In the genomic region with DNA sequence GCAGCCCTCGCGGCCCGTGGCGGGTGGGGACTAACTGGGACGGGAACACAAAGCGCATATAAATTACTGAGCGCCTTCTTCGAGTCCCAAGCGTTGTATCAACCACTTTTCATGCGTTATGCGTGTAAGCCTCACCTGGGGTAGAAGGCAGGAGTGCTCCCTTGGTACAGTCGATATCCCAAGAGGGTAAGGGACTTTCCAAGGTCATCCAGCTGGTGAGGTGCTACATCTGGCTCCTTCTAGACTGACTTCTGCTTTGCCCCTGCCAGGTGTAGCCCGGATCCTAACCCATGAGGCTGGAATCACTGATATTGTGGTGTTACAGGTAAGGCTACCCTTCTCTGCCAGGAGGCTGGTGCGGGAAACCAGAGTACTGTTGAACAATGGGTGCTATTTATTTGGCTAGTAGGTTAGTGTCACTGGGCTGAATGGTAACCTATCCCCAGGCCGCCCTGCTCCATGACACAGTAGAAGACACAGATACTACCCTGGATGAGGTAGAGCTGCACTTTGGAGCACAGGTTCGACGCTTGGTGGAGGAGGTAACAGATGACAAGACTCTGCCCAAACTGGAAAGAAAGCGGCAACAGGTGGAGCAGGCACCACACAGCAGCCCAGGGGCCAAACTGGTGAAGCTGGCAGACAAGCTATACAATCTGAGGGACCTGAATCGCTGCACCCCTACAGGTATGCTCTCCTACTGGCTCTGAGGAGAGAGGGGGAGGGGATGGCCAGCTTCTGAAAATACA, we compare ENCODE assay signal across 8 mouse cellular contexts. TPM values are rescaled to one million over a fixed set of nuclear protein-coding genes. Genes with fewer than 3 reads are reported as not detected.
A peak's percentile ranks its signal among the peaks of the same experiment; 100 is the strongest.
DNase-seq lines count a peak whose midpoint lies in the region; ATAC-seq and TF ChIP-seq lines count a peak whose summit lies in the region.

No protein-coding gene starts in this region.

- peak overlapping the region; percentile 41; the same call in 1 of the 2 replicates for H3K27ac ChIP-seq in lung, embryonic 16.5 days (ENCODE audit: low read length)
- H3K27ac ChIP-seq in limb, embryonic 10.5 days = peak overlapping the region; percentile 93
- peak overlapping the region; percentile 74 for H3K27ac ChIP-seq in olfactory bulb, adult 2 months (ENCODE audit: insufficient read depth, low read depth, low read length)

- no peak for TF ChIP-seq POLR2A in olfactory bulb, adult 2 months (IDR thresholded peaks at IDR 0.05; ENCODE audit: insufficient read depth, low read depth, low read length)

- H3K4me3 ChIP-seq in lung, embryonic 16.5 days (ENCODE audit: low read length) = peak overlapping the region; percentile 65
- peak overlapping the region; percentile 71 for H3K4me3 ChIP-seq in limb, embryonic 10.5 days
- H3K4me3 ChIP-seq in olfactory bulb, adult 2 months (ENCODE audit: insufficient read depth, low read depth, low read length) = peak overlapping the region; percentile 58

- H3K9ac ChIP-seq in lung, embryonic 16.5 days (ENCODE audit: low read length) = peak overlapping the region; percentile 80

- H3K9me3 ChIP-seq in lung, embryonic 16.5 days (ENCODE audit: control insufficient read depth, low read length) = no peaks in the 10 kb centered on the region
- no peaks in the 10 kb centered on the region; the same call in 1 of the 2 replicates for H3K9me3 ChIP-seq in limb, embryonic 10.5 days (replicated peaks)

- no peaks in the 10 kb centered on the region for H3K27me3 ChIP-seq in lung, embryonic 16.5 days (ENCODE audit: control insufficient read depth, insufficient read depth, low read depth, low read length)
- peaks cover 7% of the 10 kb centered on the region; the same call in 1 of the 2 replicates for H3K27me3 ChIP-seq in limb, embryonic 10.5 days (ENCODE audit: low read depth, poor library complexity, severe bottlenecking)

- 24% methylated on average over 19 of the region's 19 CpGs for WGBS in lung, embryonic 16.5 days
- WGBS in limb, embryonic 10.5 days = 26% methylated on average over 19 of the region's 19 CpGs
- WGBS in olfactory bulb, adult 2 months = 24% methylated on average over 19 of the region's 19 CpGs

- ATAC-seq in lung, embryonic 16.5 days (ENCODE audit: low read depth) = no peak
- 0 out of 2 replicates have a peak, but pooled peaks have one; percentile 2 for ATAC-seq in erythroid progenitor cell, adult 5-6 weeks (replicated peaks; ENCODE audit: low FRiP score, poor library complexity, severe bottlenecking)

- DNase-seq in lung, postnatal 36 days = no peak
- DNase-seq in limb, embryonic 10.5 days (ENCODE audit: low spot score) = no peak
- DNase-seq in left cerebral cortex, adult 18-20 months (ENCODE audit: low spot score in 2 of 2) = no peak
- DNase-seq in yolk sac, embryonic 10.5 days (ENCODE audit: low spot score) = no peak
- no peak for DNase-seq in thymus, postnatal 10 days (ENCODE audit: low spot score in 2 of 2)

- H3K36me3 ChIP-seq in lung, embryonic 16.5 days (ENCODE audit: control insufficient read depth, insufficient read depth, low read length) = no peaks in the 10 kb centered on the region; the same call in 1 of the 2 replicates
- peaks cover 10% of the 10 kb centered on the region for H3K36me3 ChIP-seq in limb, embryonic 10.5 days

- no peak for TF ChIP-seq CTCF in olfactory bulb, adult 2 months (IDR thresholded peaks at IDR 0.05; ENCODE audit: insufficient read depth, low read depth, low read length)

- H3K4me2 ChIP-seq in lung, embryonic 16.5 days (ENCODE audit: low read depth, low read length) = peak overlapping the region; percentile 88

- peaks cover 29% of the 10 kb centered on the region for H3K4me1 ChIP-seq in lung, embryonic 16.5 days (replicated peaks; ENCODE audit: control insufficient read depth, insufficient read depth, low read length)
- H3K4me1 ChIP-seq in limb, embryonic 10.5 days = peaks cover 59% of the 10 kb centered on the region
- peaks cover 29% of the 10 kb centered on the region for H3K4me1 ChIP-seq in olfactory bulb, adult 2 months (ENCODE audit: control insufficient read depth, insufficient read depth, low read length)

RNA-seq across cellular contexts. Expression of a gene that starts 0.5 kb away (rescaled TPM):
- polyA plus RNA-seq in lung, embryonic 16.5 days (2015; fragmentation: Nextera tagmentation; extraction: Ambion mirVana) = 20.9 and 21.9 TPM in 2 replicates
- 1.3 and 24.9 TPM in 2 replicates for total RNA-seq in erythroid progenitor cell, adult 5-6 weeks (2015; ENCODE audit: low replicate concordance)
- total RNA-seq in erythroid progenitor cell, adult 5-6 weeks (2017; ENCODE audit: low replicate concordance) = 4.4 TPM in 1 of 2 replicates, not detected in the other
- polyA plus RNA-seq in limb, embryonic 10.5 days (2016; fragmentation: Nextera tagmentation; extraction: Ambion mirVana) = 21.0 and 25.6 TPM in 2 replicates
- polyA plus RNA-seq in olfactory bulb, adult 2 months (2012; ENCODE audit: insufficient read depth, insufficient read length, low replicate concordance, missing spikeins) = not detected in 2 replicates
- 10 to 100 TPM; 49.7 to 54.5 TPM for total RNA-seq in left cerebral cortex, adult 18-20 months (2021)

RNA-seq across cellular contexts. Expression of a gene that starts 2.6 kb away (rescaled TPM):
- 40.8 and 42.3 TPM in 2 replicates for polyA plus RNA-seq in lung, embryonic 16.5 days (2015; fragmentation: Nextera tagmentation; extraction: Ambion mirVana)
- total RNA-seq in erythroid progenitor cell, adult 5-6 weeks (2015; ENCODE audit: low replicate concordance) = 1.4 and 2.5 TPM in 2 replicates
- total RNA-seq in erythroid progenitor cell, adult 5-6 weeks (2017; ENCODE audit: low replicate concordance) = 2.2 and 14.5 TPM in 2 replicates
- 51.8 and 53.3 TPM in 2 replicates for polyA plus RNA-seq in limb, embryonic 10.5 days (2016; fragmentation: Nextera tagmentation; extraction: Ambion mirVana)
- polyA plus RNA-seq in olfactory bulb, adult 2 months (2012; ENCODE audit: insufficient read depth, insufficient read length, low replicate concordance, missing spikeins) = not detected in 2 replicates
- total RNA-seq in left cerebral cortex, adult 18-20 months (2021) = 10 to 100 TPM; 38.0 to 40.4 TPM

RNA-seq across cellular contexts. Expression of a gene that starts 19.2 kb away (rescaled TPM):
- polyA plus RNA-seq in lung, embryonic 16.5 days (2015; fragmentation: Nextera tagmentation; extraction: Ambion mirVana) = 7.2 and 8.9 TPM in 2 replicates
- total RNA-seq in erythroid progenitor cell, adult 5-6 weeks (2015; ENCODE audit: low replicate concordance) = 3.8 and 12.6 TPM in 2 replicates
- 1.1 and 6.3 TPM in 2 replicates for total RNA-seq in erythroid progenitor cell, adult 5-6 weeks (2017; ENCODE audit: low replicate concordance)
- 11.6 and 12.0 TPM in 2 replicates for polyA plus RNA-seq in limb, embryonic 10.5 days (2016; fragmentation: Nextera tagmentation; extraction: Ambion mirVana)
- polyA plus RNA-seq in olfactory bulb, adult 2 months (2012; ENCODE audit: insufficient read depth, insufficient read length, low replicate concordance, missing spikeins) = not detected in 2 replicates
- total RNA-seq in left cerebral cortex, adult 18-20 months (2021) = 10 to 100 TPM; 13.1 to 14.5 TPM

RNA-seq across cellular contexts. Expression of a gene that starts 27.7 kb away (rescaled TPM):
- polyA plus RNA-seq in lung, embryonic 16.5 days (2015; fragmentation: Nextera tagmentation; extraction: Ambion mirVana) = 20.4 and 21.1 TPM in 2 replicates
- total RNA-seq in erythroid progenitor cell, adult 5-6 weeks (2015; ENCODE audit: low replicate concordance) = 6.5 and 13.0 TPM in 2 replicates
- 5.1 and 7.8 TPM in 2 replicates for total RNA-seq in erythroid progenitor cell, adult 5-6 weeks (2017; ENCODE audit: low replicate concordance)
- polyA plus RNA-seq in limb, embryonic 10.5 days (2016; fragmentation: Nextera tagmentation; extraction: Ambion mirVana) = 19.7 and 23.1 TPM in 2 replicates
- 117 and 148 TPM in 2 replicates for polyA plus RNA-seq in olfactory bulb, adult 2 months (2012; ENCODE audit: insufficient read depth, insufficient read length, low replicate concordance, missing spikeins)
- total RNA-seq in left cerebral cortex, adult 18-20 months (2021) = 100 to 1,000 TPM; 147 to 153 TPM

RNA-seq across cellular contexts. Expression of a gene that starts 44.3 kb away (rescaled TPM):
- polyA plus RNA-seq in lung, embryonic 16.5 days (2015; fragmentation: Nextera tagmentation; extraction: Ambion mirVana) = 18.5 and 19.3 TPM in 2 replicates
- 31.0 and 53.2 TPM in 2 replicates for total RNA-seq in erythroid progenitor cell, adult 5-6 weeks (2015; ENCODE audit: low replicate concordance)
- total RNA-seq in erythroid progenitor cell, adult 5-6 weeks (2017; ENCODE audit: low replicate concordance) = 9.1 and 17.2 TPM in 2 replicates
- 7.6 and 13.2 TPM in 2 replicates for polyA plus RNA-seq in limb, embryonic 10.5 days (2016; fragmentation: Nextera tagmentation; extraction: Ambion mirVana)
- not detected in 2 replicates for polyA plus RNA-seq in olfactory bulb, adult 2 months (2012; ENCODE audit: insufficient read depth, insufficient read length, low replicate concordance, missing spikeins)
- 1 to 10 TPM; 4.5 to 5.8 TPM for total RNA-seq in left cerebral cortex, adult 18-20 months (2021)

Comparison
In these comparisons a context has a peak if more than half of its experiments do, and no peak if none do; other contexts are left out.
1. H3K27ac ChIP-seq: peak in every context shown above with its lines; median percentile 93 in limb, embryonic 10.5 days; 74 in olfactory bulb, adult 2 months; 41 in lung, embryonic 16.5 days.
2. RNA of a gene that starts 0.5 kb away (polyA plus RNA-seq): 21.0 to 25.6 TPM in limb, embryonic 10.5 days and 20.9 to 21.9 TPM in lung, embryonic 16.5 days; not detected in olfactory bulb, adult 2 months; every median in the first group is over 10 times any median in the second.
3. Peak in every context shown above with its lines, with median percentiles within 50 percentile points of each other: H3K4me3 ChIP-seq.